Mouse (Mus musculus) olfactory bulb, adult 2 months (tissue): ENCODE data around the gene Ccdc87. TPM values are rescaled to one million over a fixed set of nuclear protein-coding genes. Genes with fewer than 3 reads are reported as not detected.

Experiments used
- H3K27ac ChIP-seq: fragments of 200-500 bp; 2 replicates; pipeline ENCODE4 v1.5.1; 2012; ENCODE audit warnings: low read depth, low read length; ENCODE audit not compliant: insufficient read depth
- H3K4me1 ChIP-seq: fragments of 200-500 bp; 2 replicates; pipeline ENCODE4 v1.6.1; 2012; ENCODE audit warnings: low read length; ENCODE audit not compliant: control insufficient read depth, insufficient read depth
- H3K4me3 ChIP-seq: fragments of 200-500 bp; 2 replicates; pipeline ENCODE4 v1.5.1; 2012; ENCODE audit warnings: mild to moderate bottlenecking, low read depth, low read length, moderate library complexity; ENCODE audit not compliant: insufficient read depth
- CTCF ChIP-seq: fragments of 200-500 bp; IDR thresholded peaks from 2 replicates; pipeline ENCODE4 v1.5.1; 2012; ENCODE audit warnings: low read depth, mild to moderate bottlenecking, low read length, moderate library complexity; ENCODE audit not compliant: insufficient read depth
- POLR2A ChIP-seq: fragments of 200-500 bp; IDR thresholded peaks from 2 replicates; pipeline ENCODE4 v1.6.1; 2012; ENCODE audit warnings: mild to moderate bottlenecking, low read depth, low read length, moderate library complexity; ENCODE audit not compliant: insufficient read depth
- WGBS: fragments of 180-500 bp; shearing (Covaris S2); methylation state at CpG from one replicate; pipeline ENCODE4 v1.1.7; 2018; 5-methylcytosine and 5-hydroxymethylcytosine counted together
- polyA plus RNA-seq: library from polyadenylated mRNA; stranded (reverse); fragments of >200 nt; gene quantifications from 2 replicates; pipeline ENCODE4 v1.2.4, GENCODE M21; 2012; ENCODE audit warnings: low replicate concordance; ENCODE audit not compliant: missing spikeins, insufficient read depth, insufficient read length

The Ccdc87 gene
- not detected in 2 replicates for polyA plus RNA-seq

GRCm38 (mm10) chr19:4839149-4839548, at the start of gene Ccdc87, which contains the start of gene Ccs:
Gene Ccdc87, plus strand, starts transcription at chr19:4839366.
Gene Ccs, minus strand, starts transcription at chr19:4839332.
- under 1% methylated on average over 25 of the region's 25 CpGs for WGBS
- Histone ChIP-seq H3K27ac (0 out of 2 replicates have a peak within 1 kb of the TSS, but pooled peaks have one; percentile 8), H3K4me3 (peak within 1 kb of the TSS; percentile 60), H3K4me1 (peaks cover 6% of the 10 kb centered on the region; the same call in 1 of the 2 replicates)
- TF ChIP-seq POLR2A (no peak), CTCF (no peak)

GRCm38 (mm10) chr19:4793281-4793830, 45.8 kb upstream of the Ccdc87 start:
- H3K4me3 ChIP-seq, result peak overlapping the region; percentile 90
- peaks cover 8% of the 10 kb centered on the region for H3K4me1 ChIP-seq
- TF ChIP-seq CTCF (no peak), POLR2A (no peak)
- H3K27ac ChIP-seq, result peak overlapping the region; percentile 66; the same call in 1 of the 2 replicates
- WGBS, result under 1% methylated on average over 16 of the region's 16 CpGs

- peak; percentile 46; the same call in 1 of the 2 replicates for TF ChIP-seq POLR2A
- no peak for TF ChIP-seq CTCF
- WGBS, result under 1% methylated on average over 31 of the region's 31 CpGs
- peaks cover 7% of the 10 kb centered on the region for H3K4me1 ChIP-seq
- H3K4me3 ChIP-seq, result peak within 1 kb of the TSS; percentile 90
- peak within 1 kb of the TSS; percentile 66; the same call in 1 of the 2 replicates for H3K27ac ChIP-seq
Observed at GRCm38 (mm10) chr19:4793831-4794422, 45.2 kb upstream of the Ccdc87 start, which contains the start of gene Rbm4. Gene Rbm4, minus strand, starts transcription at chr19:4793901.

- Histone ChIP-seq H3K4me3 (no peak overlapping the region), H3K27ac (no peak overlapping the region), H3K4me1 (peaks cover 6% of the 10 kb centered on the region; the same call in 1 of the 2 replicates)
- WGBS, result 85% methylated on average over 1 of the region's 1 CpGs
- TF ChIP-seq POLR2A (no peak), CTCF (no peak)
Observed at GRCm38 (mm10) chr19:4795929-4796328, 43.2 kb upstream of the Ccdc87 start.

- WGBS, result 55% methylated on average over 2 of the region's 2 CpGs
- H3K27ac ChIP-seq, result no peak overlapping the region
- no peak for TF ChIP-seq POLR2A
- TF ChIP-seq CTCF, result no peak
- H3K4me3 ChIP-seq, result no peak overlapping the region
- peaks cover 10% of the 10 kb centered on the region for H3K4me1 ChIP-seq
Observed at GRCm38 (mm10) chr19:4797846-4798245, 41.3 kb upstream of the Ccdc87 start.

- 82% methylated on average over 5 of the region's 5 CpGs for WGBS
- Histone ChIP-seq H3K4me3 (no peak overlapping the region), H3K4me1 (peaks cover 22% of the 10 kb centered on the region), H3K27ac (no peak overlapping the region)
- no peak for TF ChIP-seq POLR2A
- no peak for TF ChIP-seq CTCF
Observed at GRCm38 (mm10) chr19:4799083-4799482, 40.1 kb upstream of the Ccdc87 start.

DNA sequence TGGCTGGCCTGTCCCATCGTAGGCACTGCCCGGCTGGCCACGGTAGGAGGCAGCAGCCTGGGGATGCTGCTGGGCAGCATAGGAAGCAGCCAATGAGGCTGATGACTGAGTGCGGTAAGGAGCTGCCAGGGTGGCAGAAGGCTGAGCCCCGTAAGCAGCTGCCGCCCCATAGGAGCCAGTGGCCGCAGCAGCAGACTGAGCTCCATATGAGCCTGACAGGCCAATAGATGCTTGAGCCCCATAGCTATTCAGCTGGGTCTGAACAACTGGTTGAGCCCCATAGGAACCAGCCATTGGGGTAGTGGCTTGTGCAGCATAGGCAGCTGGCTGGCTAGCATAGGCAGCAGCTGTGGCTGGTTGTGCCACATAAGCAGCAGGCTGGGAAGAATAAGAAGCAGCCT, 36.5 kb upstream of the Ccdc87 start:
- no peak for TF ChIP-seq CTCF
- no peak for TF ChIP-seq POLR2A
- H3K27ac ChIP-seq, result no peak overlapping the region

DNA sequence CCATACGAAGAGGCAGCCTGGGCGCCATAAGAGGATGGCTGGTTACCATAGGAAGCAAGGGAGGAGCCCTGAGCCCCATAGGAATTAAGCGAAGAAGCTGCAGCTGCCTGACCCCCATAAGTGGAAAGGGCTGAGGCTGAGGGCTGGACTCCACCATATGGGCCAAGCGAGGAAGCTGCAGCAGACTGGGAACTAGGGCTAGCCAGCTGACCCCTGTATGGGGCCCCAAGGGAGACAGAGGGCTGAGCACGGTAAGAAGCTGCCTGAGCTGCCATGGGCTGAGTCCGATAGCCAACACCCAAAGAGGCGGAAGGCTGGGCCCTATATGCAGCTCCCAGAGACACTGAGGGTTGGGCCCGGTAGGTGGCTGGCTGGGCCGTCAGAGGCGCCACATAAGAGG, 35.9 kb upstream of the Ccdc87 start:
- H3K27ac ChIP-seq, result no peak overlapping the region
- TF ChIP-seq POLR2A, result no peak
- no peak for TF ChIP-seq CTCF

More for the DNA sequence above, 36.5 kb upstream of the Ccdc87 start:
- H3K4me1 ChIP-seq, result peaks cover 22% of the 10 kb centered on the region
- no peak overlapping the region for H3K4me3 ChIP-seq
- WGBS, result 93% methylated on average over 7 of the region's 7 CpGs

GRCm38 (mm10) chr19:4810309-4810708, 28.9 kb upstream of the Ccdc87 start:
- Histone ChIP-seq H3K4me3 (peak overlapping the region; percentile 80), H3K27ac (no peak overlapping the region), H3K4me1 (0 out of 2 replicates have a peak, but pooled peaks cover 2% of the 10 kb centered on the region)
- WGBS, result 1% methylated on average over 14 of the region's 14 CpGs
- TF ChIP-seq POLR2A, result no peak
- no peak for TF ChIP-seq CTCF

More for the DNA sequence above, 35.9 kb upstream of the Ccdc87 start:
- 82% methylated on average over 10 of the region's 10 CpGs for WGBS
- Histone ChIP-seq H3K4me1 (peaks cover 22% of the 10 kb centered on the region), H3K4me3 (no peak overlapping the region)
